Mouse (Mus musculus): ENCODE results near the gene Tie1. TPM values are rescaled to one million over a fixed set of nuclear protein-coding genes. Genes with fewer than 3 reads are reported as not detected.

Tie1 gene
- not detected for polyA plus RNA-seq (2012; fragmentation: generic; extraction: Trizol)
- long read RNA-seq, experiment 1: 0 reads
- long read RNA-seq, experiment 2: 0 reads

- Histone ChIP-seq H3K79me3 (ENCODE audit: low read depth) (no peaks in the 10 kb centered on the region), H3K79me2 (ENCODE audit: control insufficient read depth, insufficient read depth) (no peaks in the 10 kb centered on the region), H3K4me3 (ENCODE audit: insufficient read depth, poor library complexity, severe bottlenecking) (no peak within 1 kb of the TSS), H3ac (ENCODE audit: control insufficient read depth, insufficient read length, low read depth) (no peak within 1 kb of the TSS), H3K36me3 (ENCODE audit: control insufficient read depth, insufficient read depth) (no peaks in the 10 kb centered on the region), H3K27me3 (ENCODE audit: control insufficient read depth, insufficient read depth, insufficient read length) (peaks cover 37% of the 10 kb centered on the region)
- TF ChIP-seq MAX (IDR thresholded peaks at IDR 0.05): no peak
- no peak for TF ChIP-seq MYOG (IDR thresholded peaks at IDR 0.05; ENCODE audit: control insufficient read depth, extremely low read depth, insufficient read length)
Observed at GRCm38 (mm10) chr4:118489717-118490132, at the start of gene Tie1. TSS of gene Tie1 (minus strand) at chr4:118490061.

DNA sequence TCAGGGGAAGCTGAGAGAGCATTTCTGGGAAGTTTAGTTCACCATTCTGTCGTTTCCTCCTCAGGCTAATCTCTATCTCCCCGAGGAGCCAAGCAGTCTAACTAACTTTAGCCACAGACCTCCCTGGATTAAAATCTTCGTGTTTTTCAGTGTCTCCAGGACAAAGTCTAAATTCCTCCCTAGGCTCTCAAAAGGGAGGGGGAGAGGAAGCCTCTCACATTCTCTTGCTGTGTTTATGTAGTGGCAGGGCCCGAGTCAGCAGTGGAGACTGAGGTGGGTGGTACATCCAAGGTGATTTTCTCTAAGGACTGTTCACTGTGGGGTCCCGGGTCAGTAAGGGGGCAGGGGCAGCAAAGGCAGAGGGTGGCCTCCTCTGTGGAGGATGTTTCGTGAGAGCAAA, 47.9 kb upstream of the Tie1 start:
- no peak for TF ChIP-seq MAX (IDR thresholded peaks at IDR 0.05)
- TF ChIP-seq CTCF (IDR thresholded peaks at IDR 0.05; ENCODE audit: control insufficient read depth, insufficient read depth, insufficient read length): no peak
- no peak for TF ChIP-seq MYOG (IDR thresholded peaks at IDR 0.05; ENCODE audit: control insufficient read depth, extremely low read depth, insufficient read length)
- no peak for TF ChIP-seq MYOD1 (IDR thresholded peaks at IDR 0.05; ENCODE audit: control insufficient read depth, insufficient read length, low read depth)
- no peak for TF ChIP-seq USF1 (IDR thresholded peaks at IDR 0.05; ENCODE audit: low read depth)
- no peak for TF ChIP-seq CEBPB (IDR thresholded peaks at IDR 0.05; ENCODE audit: low read depth)
- TF ChIP-seq FOSL1 (IDR thresholded peaks at IDR 0.05; ENCODE audit: insufficient read depth, low read length, poor library complexity, severe bottlenecking): no peak
- H3K79me2 ChIP-seq (ENCODE audit: control insufficient read depth, insufficient read depth): no peaks in the 10 kb centered on the region
- H3ac ChIP-seq (ENCODE audit: control insufficient read depth, insufficient read length, low read depth): no peak overlapping the region
- H3K79me3 ChIP-seq (ENCODE audit: low read depth): no peaks in the 10 kb centered on the region
- peaks cover 49% of the 10 kb centered on the region for H3K27me3 ChIP-seq (ENCODE audit: control insufficient read depth, insufficient read depth, insufficient read length)
- H3K4me3 ChIP-seq (ENCODE audit: insufficient read depth, poor library complexity, severe bottlenecking): no peak overlapping the region
- no peaks in the 10 kb centered on the region for H3K36me3 ChIP-seq (ENCODE audit: control insufficient read depth, insufficient read depth)

DNA sequence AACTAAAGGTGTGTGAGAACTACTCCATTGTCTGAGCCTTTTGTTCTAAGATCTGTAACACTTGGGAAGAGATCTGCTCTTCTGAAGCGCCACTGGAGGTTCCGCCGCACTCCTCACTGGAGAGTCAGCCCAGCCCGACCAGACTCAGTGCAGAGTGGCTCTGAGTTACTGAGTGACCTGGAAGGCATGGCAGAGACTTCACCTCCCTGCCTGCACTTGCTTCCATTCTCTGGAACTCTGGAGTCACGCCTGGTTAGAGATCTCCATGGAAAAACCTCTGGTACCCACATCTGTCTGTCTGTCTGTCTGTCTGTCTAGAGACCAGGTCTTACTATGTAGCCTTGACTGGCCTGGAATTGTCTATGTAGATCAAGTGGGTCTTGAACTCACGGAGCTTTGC, 45.7 kb upstream of the Tie1 start:
- Histone ChIP-seq H3K27me3 (ENCODE audit: control insufficient read depth, insufficient read depth, insufficient read length) (peaks cover 34% of the 10 kb centered on the region), H3K79me3 (ENCODE audit: low read depth) (no peaks in the 10 kb centered on the region), H3K4me3 (ENCODE audit: insufficient read depth, poor library complexity, severe bottlenecking) (no peak overlapping the region), H3ac (ENCODE audit: control insufficient read depth, insufficient read length, low read depth) (no peak overlapping the region), H3K79me2 (ENCODE audit: control insufficient read depth, insufficient read depth) (no peaks in the 10 kb centered on the region), H3K36me3 (ENCODE audit: control insufficient read depth, insufficient read depth) (no peaks in the 10 kb centered on the region)
- TF ChIP-seq CTCF (IDR thresholded peaks at IDR 0.05; ENCODE audit: control insufficient read depth, insufficient read depth, insufficient read length) (no peak), USF1 (IDR thresholded peaks at IDR 0.05; ENCODE audit: low read depth) (no peak), MYOD1 (IDR thresholded peaks at IDR 0.05; ENCODE audit: control insufficient read depth, insufficient read length, low read depth) (no peak), FOSL1 (IDR thresholded peaks at IDR 0.05; ENCODE audit: insufficient read depth, low read length, poor library complexity, severe bottlenecking) (no peak), CEBPB (IDR thresholded peaks at IDR 0.05; ENCODE audit: low read depth) (no peak), MAX (IDR thresholded peaks at IDR 0.05) (no peak), MYOG (IDR thresholded peaks at IDR 0.05; ENCODE audit: control insufficient read depth, extremely low read depth, insufficient read length) (no peak)

DNA sequence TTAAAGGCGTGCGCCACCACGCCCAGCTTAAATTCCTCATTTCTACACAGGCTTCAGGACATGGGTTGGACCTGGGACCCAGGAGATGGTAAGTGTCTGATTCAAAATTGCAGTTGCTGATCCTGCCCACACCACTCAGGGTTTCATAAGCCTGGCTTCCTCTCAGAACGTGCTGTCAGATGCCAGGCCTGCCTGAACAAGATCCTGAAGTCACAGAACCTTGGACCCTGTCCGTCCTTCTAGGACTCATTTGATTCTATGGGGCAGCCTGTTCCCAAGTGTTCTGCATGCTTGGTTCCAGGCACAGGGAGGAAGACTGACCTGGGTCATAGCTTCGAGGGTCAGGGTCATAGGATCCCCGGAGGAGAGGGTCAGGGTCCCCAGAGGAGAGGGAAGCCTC, 43.7 kb upstream of the Tie1 start:
- no peak overlapping the region for H3K4me3 ChIP-seq (ENCODE audit: insufficient read depth, poor library complexity, severe bottlenecking)
- no peaks in the 10 kb centered on the region for H3K36me3 ChIP-seq (ENCODE audit: control insufficient read depth, insufficient read depth)
- H3K79me3 ChIP-seq (ENCODE audit: low read depth): no peaks in the 10 kb centered on the region
- peaks cover 41% of the 10 kb centered on the region for H3K27me3 ChIP-seq (ENCODE audit: control insufficient read depth, insufficient read depth, insufficient read length)
- H3ac ChIP-seq (ENCODE audit: control insufficient read depth, insufficient read length, low read depth): no peak overlapping the region
- no peaks in the 10 kb centered on the region for H3K79me2 ChIP-seq (ENCODE audit: control insufficient read depth, insufficient read depth)
- TF ChIP-seq CEBPB (IDR thresholded peaks at IDR 0.05; ENCODE audit: low read depth): no peak
- TF ChIP-seq CTCF (IDR thresholded peaks at IDR 0.05; ENCODE audit: control insufficient read depth, insufficient read depth, insufficient read length): no peak
- TF ChIP-seq MYOG (IDR thresholded peaks at IDR 0.05; ENCODE audit: control insufficient read depth, extremely low read depth, insufficient read length): no peak
- TF ChIP-seq USF1 (IDR thresholded peaks at IDR 0.05; ENCODE audit: low read depth): no peak
- TF ChIP-seq MYOD1 (IDR thresholded peaks at IDR 0.05; ENCODE audit: control insufficient read depth, insufficient read length, low read depth): no peak
- TF ChIP-seq FOSL1 (IDR thresholded peaks at IDR 0.05; ENCODE audit: insufficient read depth, low read length, poor library complexity, severe bottlenecking): no peak
- TF ChIP-seq MAX (IDR thresholded peaks at IDR 0.05): no peak

DNA sequence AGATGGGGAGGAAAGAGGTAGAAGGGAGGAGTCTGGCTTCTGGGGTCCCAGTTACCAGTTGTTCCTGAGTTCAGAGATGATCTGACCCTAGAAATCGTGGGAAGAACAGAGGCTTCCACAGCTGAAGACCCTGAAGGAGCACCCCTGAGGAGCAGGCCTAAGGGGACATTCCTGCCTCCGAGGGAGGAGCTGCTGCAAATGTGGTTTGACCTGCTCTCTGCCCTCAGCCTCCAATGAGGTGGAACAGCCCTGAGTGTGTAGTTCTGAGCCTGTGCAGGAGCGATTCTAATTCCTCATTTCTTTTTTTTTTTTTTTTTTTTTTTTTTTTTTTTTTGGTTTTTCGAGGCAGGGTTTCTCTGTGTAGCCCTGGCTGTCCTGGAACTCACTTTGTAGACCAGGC, 43.3 kb upstream of the Tie1 start:
- Histone ChIP-seq H3ac (ENCODE audit: control insufficient read depth, insufficient read length, low read depth) (no peak overlapping the region), H3K79me2 (ENCODE audit: control insufficient read depth, insufficient read depth) (no peaks in the 10 kb centered on the region), H3K36me3 (ENCODE audit: control insufficient read depth, insufficient read depth) (no peaks in the 10 kb centered on the region), H3K27me3 (ENCODE audit: control insufficient read depth, insufficient read depth, insufficient read length) (peaks cover 41% of the 10 kb centered on the region), H3K4me3 (ENCODE audit: insufficient read depth, poor library complexity, severe bottlenecking) (no peak overlapping the region), H3K79me3 (ENCODE audit: low read depth) (no peaks in the 10 kb centered on the region)
- no peak for TF ChIP-seq CTCF (IDR thresholded peaks at IDR 0.05; ENCODE audit: control insufficient read depth, insufficient read depth, insufficient read length)
- TF ChIP-seq MYOD1 (IDR thresholded peaks at IDR 0.05; ENCODE audit: control insufficient read depth, insufficient read length, low read depth): no peak
- no peak for TF ChIP-seq USF1 (IDR thresholded peaks at IDR 0.05; ENCODE audit: low read depth)
- no peak for TF ChIP-seq MYOG (IDR thresholded peaks at IDR 0.05; ENCODE audit: control insufficient read depth, extremely low read depth, insufficient read length)
- no peak for TF ChIP-seq MAX (IDR thresholded peaks at IDR 0.05)
- no peak for TF ChIP-seq FOSL1 (IDR thresholded peaks at IDR 0.05; ENCODE audit: insufficient read depth, low read length, poor library complexity, severe bottlenecking)
- no peak for TF ChIP-seq CEBPB (IDR thresholded peaks at IDR 0.05; ENCODE audit: low read depth)

DNA sequence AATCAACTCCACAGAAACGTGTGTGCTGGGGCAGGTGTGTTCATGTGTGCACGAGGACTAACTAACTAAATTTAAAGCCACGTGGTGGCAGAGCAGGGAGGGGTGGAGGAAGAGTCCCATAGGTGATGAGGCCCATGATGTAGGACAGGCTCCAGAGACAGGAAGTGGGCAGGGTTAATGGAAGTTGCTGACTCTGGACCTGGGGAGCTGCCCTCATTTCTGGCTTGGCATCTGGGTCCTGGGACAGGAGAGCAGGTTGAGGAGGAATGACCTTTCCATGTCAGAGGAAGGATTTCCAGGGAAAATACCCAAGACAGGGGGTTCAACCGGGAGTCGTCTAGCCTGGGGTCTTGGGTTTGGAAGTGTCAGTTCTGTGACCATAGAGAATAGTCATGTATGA, 42.8 kb upstream of the Tie1 start:
- Histone ChIP-seq H3K79me3 (ENCODE audit: low read depth) (no peaks in the 10 kb centered on the region), H3K27me3 (ENCODE audit: control insufficient read depth, insufficient read depth, insufficient read length) (peaks cover 41% of the 10 kb centered on the region), H3ac (ENCODE audit: control insufficient read depth, insufficient read length, low read depth) (no peak overlapping the region), H3K4me3 (ENCODE audit: insufficient read depth, poor library complexity, severe bottlenecking) (no peak overlapping the region), H3K36me3 (ENCODE audit: control insufficient read depth, insufficient read depth) (no peaks in the 10 kb centered on the region), H3K79me2 (ENCODE audit: control insufficient read depth, insufficient read depth) (no peaks in the 10 kb centered on the region)
- no peak for TF ChIP-seq FOSL1 (IDR thresholded peaks at IDR 0.05; ENCODE audit: insufficient read depth, low read length, poor library complexity, severe bottlenecking)
- no peak for TF ChIP-seq CEBPB (IDR thresholded peaks at IDR 0.05; ENCODE audit: low read depth)
- no peak for TF ChIP-seq USF1 (IDR thresholded peaks at IDR 0.05; ENCODE audit: low read depth)
- TF ChIP-seq CTCF (IDR thresholded peaks at IDR 0.05; ENCODE audit: control insufficient read depth, insufficient read depth, insufficient read length): no peak
- no peak for TF ChIP-seq MAX (IDR thresholded peaks at IDR 0.05)
- no peak for TF ChIP-seq MYOG (IDR thresholded peaks at IDR 0.05; ENCODE audit: control insufficient read depth, extremely low read depth, insufficient read length)
- TF ChIP-seq MYOD1 (IDR thresholded peaks at IDR 0.05; ENCODE audit: control insufficient read depth, insufficient read length, low read depth): no peak
